Mouse (Mus musculus) embryonic facial prominence, embryonic 10.5 days (tissue): ENCODE results near the gene Uspl1. TPM values are rescaled to one million over a fixed set of nuclear protein-coding genes. Genes with fewer than 3 reads are reported as not detected.

Source experiments
- DNase-seq: peaks from one replicate; pipeline ENCODE4 v3.0.0-alpha.2; 2017; ENCODE audit warnings: low spot score
- H3K27ac ChIP-seq: fragments of 300-500 bp; sonication (generic); replicated peaks from 2 replicates; pipeline ENCODE4 v1.5.1; 2016; ENCODE audit warnings: mild to moderate bottlenecking
- H3K27me3 ChIP-seq: fragments of 300-500 bp; sonication (generic); replicated peaks from 2 replicates; pipeline ENCODE4 v1.6.1; 2016; ENCODE audit warnings: low read depth, mild to moderate bottlenecking; ENCODE audit not compliant: poor library complexity, severe bottlenecking
- H3K36me3 ChIP-seq: fragments of 300-500 bp; sonication (generic); replicated peaks from 2 replicates; pipeline ENCODE4 v1.6.1; 2016; ENCODE audit warnings: mild to moderate bottlenecking, moderate library complexity
- H3K4me1 ChIP-seq: fragments of 300-500 bp; sonication (generic); 2 replicates; pipeline ENCODE4 v1.6.1; 2016
- H3K4me3 ChIP-seq: fragments of 300-500 bp; sonication (generic); 2 replicates; pipeline ENCODE4 v1.5.1; 2016; ENCODE audit warnings: mild to moderate bottlenecking, moderate library complexity
- H3K9me3 ChIP-seq: fragments of 300-500 bp; sonication (generic); 2 replicates; pipeline ENCODE4 v1.6.1; 2016; ENCODE audit warnings: mild to moderate bottlenecking
- WGBS: fragments of 180-500 bp; shearing (Covaris S2); methylation state at CpG from one replicate; pipeline ENCODE4 v1.1.7; 2016; 5-methylcytosine and 5-hydroxymethylcytosine counted together
- polyA plus RNA-seq: library from polyadenylated mRNA; unstranded; fragments of >200 nt; fragmentation: Nextera tagmentation; extraction: Ambion mirVana; gene quantifications from 2 replicates; pipeline ENCODE4 v1.2.1, GENCODE M21; 2016

Uspl1 gene
- polyA plus RNA-seq, 1 experiment from 2014 or later: 76.3 TPM

- H3K9me3 ChIP-seq: no peaks in the 10 kb centered on the region
- WGBS: 77% methylated on average over 10 of the region's 10 CpGs
- H3K4me3 ChIP-seq: no peak overlapping the region
- no peak overlapping the region for H3K27ac ChIP-seq
- no peak for DNase-seq
- H3K36me3 ChIP-seq: no peaks in the 10 kb centered on the region
- no peaks in the 10 kb centered on the region for H3K27me3 ChIP-seq
- H3K4me1 ChIP-seq: peaks cover 6% of the 10 kb centered on the region; the same call in 1 of the 2 replicates
Observed at GRCm38 (mm10) chr5:149172246-149172645, 11.9 kb upstream of the Uspl1 start.

GRCm38 (mm10) chr5:149174527-149174926, 9.6 kb upstream of the Uspl1 start:
- 87% methylated on average over 7 of the region's 7 CpGs for WGBS
- Histone ChIP-seq H3K4me3 (no peak overlapping the region), H3K27ac (no peak overlapping the region), H3K27me3 (no peaks in the 10 kb centered on the region), H3K36me3 (no peaks in the 10 kb centered on the region), H3K4me1 (peaks cover 12% of the 10 kb centered on the region; the same call in 1 of the 2 replicates), H3K9me3 (no peaks in the 10 kb centered on the region)
- no peak for DNase-seq

- H3K4me3 ChIP-seq: no peak overlapping the region
- H3K36me3 ChIP-seq: no peaks in the 10 kb centered on the region
- no peak overlapping the region for H3K27ac ChIP-seq
- H3K9me3 ChIP-seq: no peaks in the 10 kb centered on the region
- no peaks in the 10 kb centered on the region for H3K27me3 ChIP-seq
- H3K4me1 ChIP-seq: peaks cover 12% of the 10 kb centered on the region; the same call in 1 of the 2 replicates
- no peak for DNase-seq
- 91% methylated on average over 6 of the region's 6 CpGs for WGBS
Observed at GRCm38 (mm10) chr5:149175736-149176135, 8.4 kb upstream of the Uspl1 start.

- 80% methylated on average over 5 of the region's 5 CpGs for WGBS
- no peaks in the 10 kb centered on the region for H3K27me3 ChIP-seq
- no peaks in the 10 kb centered on the region for H3K36me3 ChIP-seq
- DNase-seq: no peak
- H3K4me1 ChIP-seq: peaks cover 15% of the 10 kb centered on the region; the same call in 1 of the 2 replicates
- no peaks in the 10 kb centered on the region for H3K9me3 ChIP-seq
- H3K4me3 ChIP-seq: no peak overlapping the region
- H3K27ac ChIP-seq: no peak overlapping the region
Observed at GRCm38 (mm10) chr5:149178095-149178494, 6.1 kb upstream of the Uspl1 start.

- WGBS: 87% methylated on average over 3 of the region's 3 CpGs
- DNase-seq: no peak
- H3K9me3 ChIP-seq: no peaks in the 10 kb centered on the region
Observed at GRCm38 (mm10) chr5:149179826-149180225, 4.3 kb upstream of the Uspl1 start.

GRCm38 (mm10) chr5:149182186-149182870, 1.8 kb upstream of the Uspl1 start:
- Histone ChIP-seq H3K36me3 (peaks cover 9% of the 10 kb centered on the region), H3K4me3 (no peak overlapping the region), H3K9me3 (no peaks in the 10 kb centered on the region), H3K27me3 (no peaks in the 10 kb centered on the region), H3K4me1 (peaks cover 32% of the 10 kb centered on the region), H3K27ac (no peak overlapping the region)
- DNase-seq: no peak
- WGBS: 88% methylated on average over 5 of the region's 5 CpGs

More at GRCm38 (mm10) chr5:149179826-149180225, 4.3 kb upstream of the Uspl1 start:
- H3K27me3 ChIP-seq: no peaks in the 10 kb centered on the region
- peaks cover 15% of the 10 kb centered on the region; the same call in 1 of the 2 replicates for H3K4me1 ChIP-seq
- H3K4me3 ChIP-seq: no peak overlapping the region
- no peaks in the 10 kb centered on the region for H3K36me3 ChIP-seq
- H3K27ac ChIP-seq: no peak overlapping the region

GRCm38 (mm10) chr5:149183122-149183521, 1.0 kb upstream of the Uspl1 start:
- H3K36me3 ChIP-seq: peaks cover 17% of the 10 kb centered on the region
- H3K4me1 ChIP-seq: peaks cover 29% of the 10 kb centered on the region
- H3K27me3 ChIP-seq: no peaks in the 10 kb centered on the region
- DNase-seq: no peak
- peak overlapping the region; percentile 97 for H3K27ac ChIP-seq
- peak overlapping the region; percentile 73 for H3K4me3 ChIP-seq
- H3K9me3 ChIP-seq: no peaks in the 10 kb centered on the region
- WGBS: 61% methylated on average over 1 of the region's 1 CpGs

- Histone ChIP-seq H3K27ac (peak overlapping the region; percentile 97), H3K9me3 (no peaks in the 10 kb centered on the region), H3K36me3 (peaks cover 23% of the 10 kb centered on the region), H3K4me1 (peaks cover 26% of the 10 kb centered on the region), H3K27me3 (no peaks in the 10 kb centered on the region), H3K4me3 (peak overlapping the region; percentile 73)
- no peak for DNase-seq
- WGBS: under 1% methylated on average over 13 of the region's 13 CpGs
Observed at GRCm38 (mm10) chr5:149183721-149184103, 438 bp upstream of the Uspl1 start.

GRCm38 (mm10) chr5:149184844-149185186, 665 bp downstream of the Uspl1 start:
- Histone ChIP-seq H3K36me3 (peaks cover 34% of the 10 kb centered on the region), H3K4me1 (peaks cover 26% of the 10 kb centered on the region), H3K27me3 (no peaks in the 10 kb centered on the region), H3K27ac (peak overlapping the region; percentile 97), H3K9me3 (no peaks in the 10 kb centered on the region), H3K4me3 (peak overlapping the region; percentile 73)
- WGBS: under 1% methylated on average over 20 of the region's 20 CpGs
- DNase-seq: no peak

GRCm38 (mm10) chr5:149185806-149186205, 1.7 kb downstream of the Uspl1 start:
- no peaks in the 10 kb centered on the region for H3K27me3 ChIP-seq
- WGBS: 81% methylated on average over 3 of the region's 3 CpGs
- H3K36me3 ChIP-seq: peaks cover 44% of the 10 kb centered on the region

GRCm38 (mm10) chr5:149190160-149190559, 6.0 kb downstream of the Uspl1 start:
- no peak for DNase-seq
- Histone ChIP-seq H3K4me1 (peaks cover 17% of the 10 kb centered on the region), H3K36me3 (peaks cover 87% of the 10 kb centered on the region), H3K9me3 (no peaks in the 10 kb centered on the region), H3K4me3 (no peak overlapping the region), H3K27ac (no peak overlapping the region), H3K27me3 (no peaks in the 10 kb centered on the region)
- 87% methylated on average over 1 of the region's 1 CpGs for WGBS

More at GRCm38 (mm10) chr5:149185806-149186205, 1.7 kb downstream of the Uspl1 start:
- H3K27ac ChIP-seq: no peak overlapping the region
- H3K4me3 ChIP-seq: peak overlapping the region; percentile 73
- no peaks in the 10 kb centered on the region for H3K9me3 ChIP-seq
- peaks cover 26% of the 10 kb centered on the region for H3K4me1 ChIP-seq
- DNase-seq: no peak

- no peaks in the 10 kb centered on the region for H3K27me3 ChIP-seq
- 0 out of 2 replicates have a peak overlapping the region, but pooled peaks have one; percentile 44 for H3K27ac ChIP-seq
- H3K9me3 ChIP-seq: no peaks in the 10 kb centered on the region
- WGBS: 4% methylated on average over 1 of the region's 1 CpGs
- DNase-seq: no peak
- H3K4me1 ChIP-seq: peaks cover 21% of the 10 kb centered on the region
- no peak overlapping the region for H3K4me3 ChIP-seq
- H3K36me3 ChIP-seq: peaks cover 94% of the 10 kb centered on the region
Observed at GRCm38 (mm10) chr5:149196611-149197010, 12.5 kb downstream of the Uspl1 start.

GRCm38 (mm10) chr5:149198782-149199181, 14.6 kb downstream of the Uspl1 start:
- DNase-seq: no peak
- Histone ChIP-seq H3K27ac (no peak overlapping the region), H3K9me3 (no peaks in the 10 kb centered on the region), H3K36me3 (peaks cover 94% of the 10 kb centered on the region), H3K4me1 (peaks cover 31% of the 10 kb centered on the region), H3K27me3 (no peaks in the 10 kb centered on the region), H3K4me3 (no peak overlapping the region)
- 95% methylated on average over 1 of the region's 1 CpGs for WGBS
